8 mouse cellular contexts compared by ENCODE assay signal in the genomic region with DNA sequence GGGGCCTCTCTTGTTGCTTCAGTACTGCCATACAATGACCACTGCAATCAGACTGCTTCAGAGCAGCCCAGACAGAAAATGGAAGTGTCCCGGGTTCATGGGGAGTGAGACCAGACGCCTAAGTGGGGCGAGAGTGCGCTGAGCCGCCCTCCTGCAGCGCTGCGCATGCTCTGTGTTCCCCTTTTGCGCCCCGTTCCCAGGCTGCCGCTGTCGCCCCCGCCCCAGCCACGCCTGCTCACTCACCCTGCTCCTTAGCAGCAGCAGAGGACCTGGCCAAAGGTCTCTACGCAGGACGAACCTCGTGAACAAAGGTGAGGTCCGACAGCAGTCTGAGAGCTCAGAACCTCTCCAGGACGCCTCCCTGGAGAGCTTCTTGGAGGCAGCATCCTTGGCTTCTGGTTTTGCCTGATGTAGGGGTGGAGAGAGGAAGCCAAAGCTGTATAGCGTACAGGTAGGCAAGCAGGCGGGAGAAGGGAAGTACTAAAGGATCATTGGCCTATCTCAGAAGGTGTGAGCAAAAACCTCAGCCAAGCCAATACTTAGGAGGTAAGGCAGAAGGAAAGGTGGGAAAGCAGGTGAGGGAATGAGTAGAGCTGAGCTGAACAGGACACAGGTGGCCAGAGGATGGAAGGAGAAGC. TPM values are rescaled to one million over a fixed set of nuclear protein-coding genes. Genes with fewer than 3 reads are reported as not detected.
DNase-seq lines count a peak whose midpoint lies in the region; ATAC-seq and TF ChIP-seq lines count a peak whose summit lies in the region.

TSS of gene Zfp92 (plus strand) at position 217 of the 638 bp plus-strand sequence.

- no peak for TF ChIP-seq CTCF in brain, embryonic 14.5 days (IDR thresholded peaks at IDR 0.05; ENCODE audit: borderline replicate concordance, extremely low read depth, insufficient read depth, insufficient read length)
- no peak for TF ChIP-seq CTCF in forebrain, postnatal 0 days (IDR thresholded peaks at IDR 0.05; ENCODE audit: low read depth)

- TF ChIP-seq POLR2A in brain, embryonic 14.5 days (IDR thresholded peaks at IDR 0.05; ENCODE audit: borderline replicate concordance, extremely low read depth, insufficient read depth, insufficient read length, poor library complexity, severe bottlenecking), result no peak

- WGBS in heart, embryonic 16.5 days, result 13% methylated on average over 20 of the region's 20 CpGs
- 31% methylated on average over 20 of the region's 20 CpGs for WGBS in forebrain, postnatal 0 days
- 21% methylated on average over 20 of the region's 20 CpGs for WGBS in limb, embryonic 11.5 days
- 25% methylated on average over 20 of the region's 20 CpGs for WGBS in neural tube, embryonic 14.5 days

- H3K9me3 ChIP-seq in heart, embryonic 16.5 days (replicated peaks; ENCODE audit: control insufficient read depth, low read length), result no peaks in the 10 kb centered on the region; the same call in 1 of the 2 replicates
- H3K9me3 ChIP-seq in forebrain, postnatal 0 days (ENCODE audit: low read length), result no peaks in the 10 kb centered on the region
- no peaks in the 10 kb centered on the region for H3K9me3 ChIP-seq in limb, embryonic 11.5 days (ENCODE audit: control insufficient read depth, low read length)
- no peaks in the 10 kb centered on the region for H3K9me3 ChIP-seq in neural tube, embryonic 14.5 days (ENCODE audit: control insufficient read depth, low read length)

- intact Hi-C loops in heart, postnatal 25 days (cut with DNase I), result no loop called here

- H3K4me2 ChIP-seq in heart, embryonic 16.5 days (ENCODE audit: low read depth, low read length), result peak within 1 kb of the TSS; percentile 60
- peak within 1 kb of the TSS; percentile 47 for H3K4me2 ChIP-seq in forebrain, postnatal 0 days (ENCODE audit: low read depth)
- peak within 1 kb of the TSS; percentile 44 for H3K4me2 ChIP-seq in limb, embryonic 11.5 days (ENCODE audit: low read depth, severe bottlenecking)
- H3K4me2 ChIP-seq in neural tube, embryonic 14.5 days (ENCODE audit: low read depth, low read length), result peak within 1 kb of the TSS; percentile 46

- H3K4me1 ChIP-seq in heart, embryonic 16.5 days (ENCODE audit: control insufficient read depth, insufficient read depth, low read length), result no peaks in the 10 kb centered on the region
- H3K4me1 ChIP-seq in forebrain, postnatal 0 days (ENCODE audit: insufficient read depth), result no peaks in the 10 kb centered on the region
- H3K4me1 ChIP-seq in limb, embryonic 11.5 days (ENCODE audit: control insufficient read depth, insufficient read depth, low read length), result no peaks in the 10 kb centered on the region
- no peaks in the 10 kb centered on the region for H3K4me1 ChIP-seq in neural tube, embryonic 14.5 days (ENCODE audit: control insufficient read depth, insufficient read depth, low read length)

- DNase-seq in heart, postnatal 25 days (ENCODE audit: low spot score), result no peak
- peak; percentile 13 for DNase-seq in brain, embryonic 14.5 days (ENCODE audit: low read depth)
- peak; percentile 8 for DNase-seq in forebrain, postnatal 0 days
- peak; percentile 26 for DNase-seq in limb, embryonic 11.5 days (ENCODE audit: low spot score)
- no peak for DNase-seq in B cell, adult 2 months

- H3K27me3 ChIP-seq in heart, embryonic 16.5 days (ENCODE audit: control insufficient read depth, insufficient read depth, low read length), result peaks cover 4% of the 10 kb centered on the region; the same call in 1 of the 2 replicates
- no peaks in the 10 kb centered on the region for H3K27me3 ChIP-seq in forebrain, postnatal 0 days (ENCODE audit: insufficient read depth, low read length)
- peaks cover 2% of the 10 kb centered on the region for H3K27me3 ChIP-seq in limb, embryonic 11.5 days (ENCODE audit: control insufficient read depth, insufficient read depth, low read length)
- no peaks in the 10 kb centered on the region for H3K27me3 ChIP-seq in neural tube, embryonic 14.5 days (ENCODE audit: control insufficient read depth, insufficient read depth, low read length)

- H3K9ac ChIP-seq in heart, embryonic 16.5 days (ENCODE audit: low read length), result 0 out of 2 replicates have a peak within 1 kb of the TSS, but pooled peaks have one; percentile 3
- H3K9ac ChIP-seq in forebrain, postnatal 0 days, result peak within 1 kb of the TSS; percentile 25; the same call in 1 of the 2 replicates
- no peak within 1 kb of the TSS for H3K9ac ChIP-seq in limb, embryonic 11.5 days (ENCODE audit: low read length)
- H3K9ac ChIP-seq in neural tube, embryonic 14.5 days (replicated peaks; ENCODE audit: low read depth, low read length), result no peak within 1 kb of the TSS

- no peak within 1 kb of the TSS for H3K27ac ChIP-seq in heart, embryonic 16.5 days (ENCODE audit: low read length)
- H3K27ac ChIP-seq in forebrain, postnatal 0 days (ENCODE audit: low read depth, low read length), result no peak within 1 kb of the TSS
- H3K27ac ChIP-seq in limb, embryonic 11.5 days (replicated peaks; ENCODE audit: low read depth, low read length), result no peak within 1 kb of the TSS
- no peak within 1 kb of the TSS for H3K27ac ChIP-seq in neural tube, embryonic 14.5 days (ENCODE audit: low read depth, low read length)

- H3K4me3 ChIP-seq in heart, embryonic 16.5 days (ENCODE audit: low read length), result peak within 1 kb of the TSS; percentile 37
- peak within 1 kb of the TSS; percentile 30 for H3K4me3 ChIP-seq in forebrain, postnatal 0 days (ENCODE audit: low read depth, low read length)
- H3K4me3 ChIP-seq in limb, embryonic 11.5 days (ENCODE audit: low read depth, low read length), result 0 out of 2 replicates have a peak within 1 kb of the TSS, but pooled peaks have one; percentile 6
- H3K4me3 ChIP-seq in neural tube, embryonic 14.5 days (ENCODE audit: low read depth, low read length), result peak within 1 kb of the TSS; percentile 32

- no peaks in the 10 kb centered on the region for H3K36me3 ChIP-seq in heart, embryonic 16.5 days (ENCODE audit: control insufficient read depth, insufficient read depth)
- H3K36me3 ChIP-seq in forebrain, postnatal 0 days (ENCODE audit: insufficient read depth), result no peaks in the 10 kb centered on the region
- H3K36me3 ChIP-seq in limb, embryonic 11.5 days (ENCODE audit: control insufficient read depth, insufficient read depth, low read length), result no peaks in the 10 kb centered on the region
- no peaks in the 10 kb centered on the region for H3K36me3 ChIP-seq in neural tube, embryonic 14.5 days (ENCODE audit: control insufficient read depth, insufficient read depth, low read length)

- ATAC-seq in heart, embryonic 16.5 days (replicated peaks; ENCODE audit: extremely low read depth, insufficient read depth, low FRiP score), result no peak
- ATAC-seq in forebrain, postnatal 0 days, result peak; percentile 38; the same call in 1 of the 2 replicates
- no peak for ATAC-seq in limb, embryonic 11.5 days (ENCODE audit: insufficient number of reproducible peaks, low FRiP score, low TSS enrichment, low read depth)
- no peak for ATAC-seq in neural tube, embryonic 14.5 days (ENCODE audit: low read depth)
- ATAC-seq in erythroid progenitor cell, adult 5-6 weeks (replicated peaks; ENCODE audit: low FRiP score, poor library complexity, severe bottlenecking), result no peak

RNA-seq across cellular contexts. Expression of gene Zfp92, which starts in this region (rescaled TPM):
- not detected in 2 replicates for polyA plus RNA-seq in heart, embryonic 16.5 days (2015; fragmentation: Nextera tagmentation; extraction: Ambion mirVana)
- not detected for total RNA-seq in heart, postnatal 25 days (2021)
- polyA plus RNA-seq in brain, embryonic 14.5 days (2012; rRNA removed), result 1.2 and 1.3 TPM in 2 replicates
- 2.3 and 4.0 TPM in 2 replicates for total RNA-seq in forebrain, postnatal 0 days (2014; rRNA removed)
- 0.54 and 0.80 TPM in 2 replicates for polyA plus RNA-seq in forebrain, postnatal 0 days (2015; fragmentation: Nextera tagmentation; extraction: Ambion mirVana)
- 0.19 and 0.27 TPM in 2 replicates for polyA plus RNA-seq in limb, embryonic 11.5 days (2014; fragmentation: Nextera tagmentation; extraction: Ambion mirVana)
- 0.94 and 1.3 TPM in 2 replicates for polyA plus RNA-seq in neural tube, embryonic 14.5 days (2014; fragmentation: Nextera tagmentation; extraction: Ambion mirVana)
- not detected in 2 replicates for total RNA-seq in erythroid progenitor cell, adult 5-6 weeks (2015; ENCODE audit: low replicate concordance)
- not detected in 2 replicates for total RNA-seq in erythroid progenitor cell, adult 5-6 weeks (2017; ENCODE audit: low replicate concordance)

Comparison
In these comparisons a context has a peak if more than half of its experiments do, and no peak if none do; other contexts are left out.
1. Peak in DNase-seq, H3K4me3 ChIP-seq and H3K4me2 ChIP-seq in limb, embryonic 11.5 days; RNA of the gene not detected or under 1 TPM.
2. H3K9ac ChIP-seq: peak in heart, embryonic 16.5 days (single experiment) and forebrain, postnatal 0 days (single experiment); none in limb, embryonic 11.5 days (single experiment) and neural tube, embryonic 14.5 days (single experiment).
3. DNase-seq: peak in brain, embryonic 14.5 days (single experiment) and forebrain, postnatal 0 days (single experiment); none in heart, postnatal 25 days (single experiment) and B cell, adult 2 months (0 of 2).
4. Peak in every context shown above with its lines, with median percentiles within 50 percentile points of each other: H3K4me2 ChIP-seq and H3K4me3 ChIP-seq.